Mouse (Mus musculus): ENCODE measurements around the gene Ggct. TPM values are rescaled to one million over a fixed set of nuclear protein-coding genes. Genes with fewer than 3 reads are reported as not detected.

Gene Ggct
- polyA plus RNA-seq, 1 experiment: 21.0 TPM

DNA sequence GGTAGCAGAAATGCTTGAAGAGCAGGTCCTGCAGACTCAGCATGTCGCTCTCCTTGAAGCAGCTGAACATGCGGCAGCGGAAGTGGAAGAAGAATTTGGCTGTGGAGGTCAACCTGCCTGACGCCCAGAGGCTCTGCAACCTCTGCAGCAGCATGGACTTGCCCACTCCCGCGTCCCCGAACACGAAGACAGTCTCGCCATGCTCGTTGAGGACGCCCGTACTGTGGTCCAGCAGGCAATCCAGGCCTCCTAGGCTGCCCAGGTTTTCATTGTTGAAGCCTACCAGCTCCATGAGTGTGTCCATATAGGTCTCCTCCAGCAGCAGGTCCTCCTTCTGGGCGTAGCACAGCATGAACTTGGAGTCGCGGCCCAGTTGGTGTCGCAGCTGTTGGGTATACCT lies 48.2 kb downstream of the Ggct start:
- WGBS: 94% methylated on average over 16 of the region's 16 CpGs
- TF ChIP-seq POLR2A (IDR thresholded peaks at IDR 0.05; ENCODE audit: borderline replicate concordance, insufficient read depth, low read length) (no peak), CTCF (IDR thresholded peaks at IDR 0.05; ENCODE audit: borderline replicate concordance, insufficient read depth, low read depth, low read length) (no peak)
- no peak overlapping the region for H3K27ac ChIP-seq (ENCODE audit: insufficient read depth, low read length)

DNA sequence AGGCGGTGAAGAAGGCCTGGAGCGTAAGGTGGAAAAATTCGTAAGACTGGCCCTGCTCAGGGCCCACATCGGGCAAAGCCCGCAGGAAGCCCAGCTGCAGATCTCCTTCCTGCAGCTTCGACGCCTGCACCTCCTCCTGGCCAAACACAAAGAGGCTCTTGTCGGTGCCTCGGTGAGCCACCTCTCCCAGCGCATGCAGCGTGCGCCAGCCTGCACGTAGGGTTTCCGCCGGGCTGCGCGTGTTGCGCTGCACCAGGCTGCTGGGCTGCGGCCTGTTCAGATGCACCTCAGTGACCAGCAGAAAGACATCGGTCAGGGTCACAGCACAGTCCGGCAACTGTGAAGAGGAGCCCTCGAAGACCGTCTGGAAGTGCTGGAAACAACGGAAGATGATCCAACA lies 49.0 kb downstream of the Ggct start:
- Histone ChIP-seq H3K4me3 (replicated peaks; ENCODE audit: insufficient read depth, low read depth, low read length) (no peak overlapping the region), H3K27ac (ENCODE audit: insufficient read depth, low read length) (no peak overlapping the region), H3K27me3 (ENCODE audit: control insufficient read depth, insufficient read depth, low read length) (no peaks in the 10 kb centered on the region), H3K4me1 (ENCODE audit: control insufficient read depth, insufficient read depth, low read length) (no peaks in the 10 kb centered on the region; the same call in 1 of the 2 replicates)
- no peak for DNase-seq
- WGBS: 60% methylated on average over 24 of the region's 24 CpGs
- TF ChIP-seq POLR2A (IDR thresholded peaks at IDR 0.05; ENCODE audit: borderline replicate concordance, insufficient read depth, low read length) (no peak), CTCF (IDR thresholded peaks at IDR 0.05; ENCODE audit: borderline replicate concordance, insufficient read depth, low read depth, low read length) (no peak)

More for the DNA sequence above, 48.2 kb downstream of the Ggct start:
- Histone ChIP-seq H3K4me1 (ENCODE audit: control insufficient read depth, insufficient read depth, low read length) (no peaks in the 10 kb centered on the region; the same call in 1 of the 2 replicates), H3K4me3 (replicated peaks; ENCODE audit: insufficient read depth, low read depth, low read length) (no peak overlapping the region), H3K27me3 (ENCODE audit: control insufficient read depth, insufficient read depth, low read length) (no peaks in the 10 kb centered on the region)
- no peak for DNase-seq

DNA sequence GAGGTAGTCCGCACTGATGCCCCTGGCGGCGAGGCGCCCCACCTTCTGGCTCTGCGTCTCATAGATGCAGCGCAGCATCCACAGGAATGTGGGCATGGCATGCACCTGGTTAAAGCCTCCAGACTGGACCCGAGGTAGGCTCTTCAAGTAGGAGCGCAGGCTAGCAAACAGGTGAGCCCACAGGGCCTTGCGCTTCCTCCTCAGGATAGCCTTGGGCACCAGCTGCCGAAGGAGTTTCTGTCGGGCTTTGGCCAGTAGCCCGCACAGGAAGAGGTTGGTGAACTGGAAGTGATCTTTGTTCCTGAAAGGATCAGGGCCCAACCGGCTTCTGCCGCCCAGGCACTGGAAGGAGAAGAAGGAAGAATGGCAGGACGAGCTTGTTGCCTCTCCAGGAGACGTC lies 49.5 kb downstream of the Ggct start:
- Histone ChIP-seq H3K4me3 (replicated peaks; ENCODE audit: insufficient read depth, low read depth, low read length) (no peak overlapping the region), H3K27me3 (ENCODE audit: control insufficient read depth, insufficient read depth, low read length) (no peaks in the 10 kb centered on the region), H3K27ac (ENCODE audit: insufficient read depth, low read length) (no peak overlapping the region), H3K4me1 (ENCODE audit: control insufficient read depth, insufficient read depth, low read length) (no peaks in the 10 kb centered on the region; the same call in 1 of the 2 replicates)
- WGBS: 65% methylated on average over 16 of the region's 16 CpGs
- TF ChIP-seq POLR2A (IDR thresholded peaks at IDR 0.05; ENCODE audit: borderline replicate concordance, insufficient read depth, low read length) (no peak), CTCF (IDR thresholded peaks at IDR 0.05; ENCODE audit: borderline replicate concordance, insufficient read depth, low read depth, low read length) (no peak)
- DNase-seq: no peak

DNA sequence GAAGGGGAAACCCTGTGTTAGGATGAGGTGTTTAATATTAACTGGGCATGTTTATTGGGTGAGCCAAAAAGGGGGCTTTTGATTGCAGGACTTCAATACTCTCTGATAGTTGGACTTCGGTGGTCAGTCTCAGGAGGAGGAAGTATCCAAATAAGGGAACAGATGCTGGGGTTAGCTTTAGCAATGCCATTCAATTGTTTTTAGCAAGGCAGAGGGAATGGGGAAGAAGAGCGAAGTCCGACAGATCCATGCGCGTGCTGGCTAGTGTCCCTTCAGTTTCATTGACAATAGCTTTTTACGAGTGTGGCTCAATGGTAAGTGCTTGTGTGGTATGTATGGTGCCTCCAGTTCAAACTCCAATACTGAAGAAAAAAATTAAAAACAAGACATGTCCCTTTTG lies 51.6 kb downstream of the Ggct start:
- Histone ChIP-seq H3K4me3 (replicated peaks; ENCODE audit: insufficient read depth, low read depth, low read length) (no peak overlapping the region), H3K27me3 (ENCODE audit: control insufficient read depth, insufficient read depth, low read length) (no peaks in the 10 kb centered on the region), H3K27ac (ENCODE audit: insufficient read depth, low read length) (no peak overlapping the region), H3K4me1 (ENCODE audit: control insufficient read depth, insufficient read depth, low read length) (no peaks in the 10 kb centered on the region; the same call in 1 of the 2 replicates)
- 95% methylated on average over 6 of the region's 6 CpGs for WGBS
- DNase-seq: no peak
- no peak for TF ChIP-seq CTCF (IDR thresholded peaks at IDR 0.05; ENCODE audit: borderline replicate concordance, insufficient read depth, low read depth, low read length)
- TF ChIP-seq POLR2A (IDR thresholded peaks at IDR 0.05; ENCODE audit: borderline replicate concordance, insufficient read depth, low read length): no peak

DNA sequence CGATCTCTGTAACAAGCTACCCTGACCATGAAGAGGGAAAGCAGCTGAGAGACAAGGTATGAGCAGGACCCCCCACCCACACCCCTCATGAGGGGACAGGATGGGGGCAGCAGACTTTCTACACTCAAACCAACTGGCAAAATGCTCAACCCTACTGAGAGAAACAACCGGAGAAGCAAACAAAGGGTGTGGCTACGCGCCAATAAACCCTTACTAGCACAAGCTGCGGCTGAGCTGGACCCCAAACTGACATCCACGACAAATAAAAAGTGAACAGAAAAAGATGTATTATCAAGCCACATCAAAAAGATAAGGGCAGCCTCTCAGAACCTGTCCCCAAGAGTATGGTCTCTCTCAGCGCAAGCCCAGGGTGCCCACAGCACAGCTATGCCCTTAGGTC lies 52.6 kb downstream of the Ggct start:
- Histone ChIP-seq H3K4me3 (replicated peaks; ENCODE audit: insufficient read depth, low read depth, low read length) (no peak overlapping the region), H3K4me1 (ENCODE audit: control insufficient read depth, insufficient read depth, low read length) (no peaks in the 10 kb centered on the region), H3K27ac (ENCODE audit: insufficient read depth, low read length) (no peak overlapping the region), H3K27me3 (ENCODE audit: control insufficient read depth, insufficient read depth, low read length) (no peaks in the 10 kb centered on the region)
- 52% methylated on average over 7 of the region's 7 CpGs for WGBS
- no peak for TF ChIP-seq POLR2A (IDR thresholded peaks at IDR 0.05; ENCODE audit: borderline replicate concordance, insufficient read depth, low read length)
- no peak for TF ChIP-seq CTCF (IDR thresholded peaks at IDR 0.05; ENCODE audit: borderline replicate concordance, insufficient read depth, low read depth, low read length)
- DNase-seq: no peak

DNA sequence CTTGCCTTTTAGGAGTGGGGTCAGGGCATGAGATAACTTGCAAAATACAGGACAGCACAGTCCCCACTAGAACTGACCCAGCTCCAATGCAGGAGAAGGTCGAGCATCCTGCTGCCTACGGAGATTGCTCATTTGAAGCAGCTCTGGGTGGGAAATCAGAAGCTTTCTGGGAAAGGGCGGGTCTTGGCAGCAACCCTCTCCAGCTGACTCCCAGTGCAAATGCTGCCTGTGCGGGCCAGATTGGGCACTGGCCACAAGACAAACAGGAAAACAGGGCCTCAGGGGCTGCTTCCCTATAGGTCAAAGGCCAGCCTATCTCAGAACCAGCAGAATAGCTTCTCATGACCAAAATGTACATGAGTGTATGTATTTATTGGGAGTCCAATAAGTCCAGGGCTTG lies 53.1 kb downstream of the Ggct start:
- TF ChIP-seq POLR2A (IDR thresholded peaks at IDR 0.05; ENCODE audit: borderline replicate concordance, insufficient read depth, low read length): no peak
- TF ChIP-seq CTCF (IDR thresholded peaks at IDR 0.05; ENCODE audit: borderline replicate concordance, insufficient read depth, low read depth, low read length): no peak
- WGBS: 25% methylated on average over 4 of the region's 4 CpGs
- H3K4me1 ChIP-seq (ENCODE audit: control insufficient read depth, insufficient read depth, low read length): no peaks in the 10 kb centered on the region
- no peak overlapping the region for H3K4me3 ChIP-seq (replicated peaks; ENCODE audit: insufficient read depth, low read depth, low read length)
- H3K27ac ChIP-seq (ENCODE audit: insufficient read depth, low read length): no peak overlapping the region
- DNase-seq: no peak
- H3K27me3 ChIP-seq (ENCODE audit: control insufficient read depth, insufficient read depth, low read length): no peaks in the 10 kb centered on the region

DNA sequence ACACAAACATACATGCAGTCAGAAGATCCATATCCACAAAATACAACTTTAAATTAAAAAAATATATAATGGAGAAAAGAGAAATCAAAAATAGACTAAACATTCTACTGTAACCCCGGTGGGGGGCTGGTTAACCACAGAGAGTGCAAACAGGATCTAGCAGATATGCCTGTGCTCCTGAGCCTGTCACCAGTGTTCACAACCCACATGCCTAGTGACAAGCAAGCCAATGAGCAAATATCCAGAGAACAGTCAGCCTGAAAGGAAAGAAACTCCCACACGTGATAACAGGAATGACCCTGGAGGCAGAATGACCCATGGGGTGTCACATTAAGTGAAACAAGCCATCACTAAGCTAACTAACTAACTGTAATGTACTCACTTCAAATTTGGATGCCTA lies 56.3 kb downstream of the Ggct start:
- H3K27me3 ChIP-seq (ENCODE audit: control insufficient read depth, insufficient read depth, low read length): no peaks in the 10 kb centered on the region
- TF ChIP-seq CTCF (IDR thresholded peaks at IDR 0.05; ENCODE audit: borderline replicate concordance, insufficient read depth, low read depth, low read length) (no peak), POLR2A (IDR thresholded peaks at IDR 0.05; ENCODE audit: borderline replicate concordance, insufficient read depth, low read length) (no peak)
- WGBS: 88% methylated on average over 2 of the region's 2 CpGs

DNA sequence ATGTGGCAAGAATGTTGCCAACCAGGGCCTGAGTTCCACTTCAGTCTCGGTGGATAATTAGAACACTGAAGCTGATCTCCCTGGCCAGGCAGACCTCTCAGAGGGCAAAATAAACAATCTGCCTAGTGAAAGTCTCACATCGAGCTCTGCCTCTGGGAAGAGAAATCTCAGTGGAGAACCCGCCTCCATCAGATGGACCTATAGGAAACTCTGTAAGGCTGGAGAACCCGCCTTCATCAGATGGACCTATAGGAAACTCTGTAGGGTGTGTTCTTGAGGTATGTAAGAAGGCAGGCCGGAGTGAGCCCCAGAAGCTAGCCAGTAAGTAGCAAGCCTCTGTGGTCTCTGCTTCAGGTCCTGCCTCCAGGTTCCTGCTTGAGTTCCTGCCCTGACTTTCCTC lies 57.8 kb downstream of the Ggct start:
- no peaks in the 10 kb centered on the region for H3K4me1 ChIP-seq (ENCODE audit: control insufficient read depth, insufficient read depth, low read length)
- no peak for DNase-seq
- no peak overlapping the region for H3K27ac ChIP-seq (ENCODE audit: insufficient read depth, low read length)
- TF ChIP-seq POLR2A (IDR thresholded peaks at IDR 0.05; ENCODE audit: borderline replicate concordance, insufficient read depth, low read length): no peak
- no peak for TF ChIP-seq CTCF (IDR thresholded peaks at IDR 0.05; ENCODE audit: borderline replicate concordance, insufficient read depth, low read depth, low read length)
- WGBS: 83% methylated on average over 5 of the region's 5 CpGs
- no peaks in the 10 kb centered on the region for H3K27me3 ChIP-seq (ENCODE audit: control insufficient read depth, insufficient read depth, low read length)
- H3K4me3 ChIP-seq (replicated peaks; ENCODE audit: insufficient read depth, low read depth, low read length): no peak overlapping the region

More for the DNA sequence above, 56.3 kb downstream of the Ggct start:
- no peaks in the 10 kb centered on the region for H3K4me1 ChIP-seq (ENCODE audit: control insufficient read depth, insufficient read depth, low read length)
- no peak for DNase-seq
- no peak overlapping the region for H3K4me3 ChIP-seq (replicated peaks; ENCODE audit: insufficient read depth, low read depth, low read length)
- no peak overlapping the region for H3K27ac ChIP-seq (ENCODE audit: insufficient read depth, low read length)
